Mouse (Mus musculus) ES-E14 (cell line): ENCODE measurements around the gene Zfp326. TPM values are rescaled to one million over a fixed set of nuclear protein-coding genes. Genes with fewer than 3 reads are reported as not detected.

Experiments
- DNase-seq: peaks from one replicate; pipeline ENCODE4 v3.0.0-alpha.2; 2013; ENCODE audit warnings: low read depth, low spot score
- H3K27ac ChIP-seq: 2 replicates; pipeline ENCODE4 v1.5.1; 2012; ENCODE audit warnings: low read depth, mild to moderate bottlenecking, low read length, moderate library complexity, mixed read lengths; ENCODE audit not compliant: poor library complexity, insufficient read depth, severe bottlenecking
- H3K36me3 ChIP-seq: 2 replicates; pipeline ENCODE4 v1.6.1; 2012; ENCODE audit warnings: mild to moderate bottlenecking, low read length, moderate library complexity, mixed read lengths; ENCODE audit not compliant: control insufficient read depth, poor library complexity, insufficient read depth, severe bottlenecking
- H3K4me1 ChIP-seq, 2 experiments: fragments of 150-350 bp in 1 of 2; sonication (generic) in 1 of 2; 2 replicates each; pipeline ENCODE4 v1.6.1; 2012; ENCODE audit warnings: low read length in 2 of 2, mild to moderate bottlenecking in 1 of 2, mixed read lengths in 1 of 2; ENCODE audit not compliant: control insufficient read depth in 2 of 2, insufficient read depth in 2 of 2, poor library complexity in 1 of 2
- H3K4me3 ChIP-seq, 2 experiments: fragments of 150-350 bp in 1 of 2; sonication (generic) in 1 of 2; 2 replicates each; pipeline ENCODE4 v1.5.1; 2012; ENCODE audit warnings: low read length in 2 of 2, low read depth in 1 of 2, mild to moderate bottlenecking in 1 of 2, mixed read lengths in 1 of 2; ENCODE audit not compliant: insufficient read depth in 1 of 2, poor library complexity in 1 of 2, severe bottlenecking in 1 of 2
- H3K9ac ChIP-seq: 2 replicates; pipeline ENCODE4 v1.6.1; 2012; ENCODE audit warnings: low read depth, mild to moderate bottlenecking, low read length, mixed read lengths; ENCODE audit not compliant: poor library complexity, insufficient read depth, severe bottlenecking
- H3K9me3 ChIP-seq: fragments of 150-350 bp; sonication (generic); 2 replicates; pipeline ENCODE4 v1.6.1; 2012; ENCODE audit warnings: low read depth, mild to moderate bottlenecking, low read length; ENCODE audit not compliant: control insufficient read depth, insufficient read depth
- CHD2 ChIP-seq: IDR thresholded peaks from 2 replicates; pipeline ENCODE4 v1.6.1; 2014; ENCODE audit warnings: mild to moderate bottlenecking, low read depth, low read length, inconsistent platforms
- HCFC1 ChIP-seq: IDR thresholded peaks from 2 replicates; pipeline ENCODE4 v1.6.1; 2012; ENCODE audit warnings: low read length, inconsistent platforms, borderline replicate concordance; ENCODE audit not compliant: insufficient read depth
- MAFK ChIP-seq: IDR thresholded peaks from 2 replicates; pipeline ENCODE4 v1.6.1; 2014; ENCODE audit warnings: mild to moderate bottlenecking, low read depth, low read length, inconsistent platforms; ENCODE audit not compliant: insufficient read depth
- ZC3H11A ChIP-seq: IDR thresholded peaks from 2 replicates; pipeline ENCODE4 v1.6.1; 2012; ENCODE audit warnings: low read depth, mild to moderate bottlenecking, inconsistent platforms, low read length, borderline replicate concordance
- ZNF384 ChIP-seq: IDR thresholded peaks from 2 replicates; pipeline ENCODE4 v1.6.1; 2012; ENCODE audit warnings: low read depth, low read length, inconsistent platforms
- in situ Hi-C, 2 experiments: fragments of 600-800 bp; cut with MboI; formaldehyde crosslinking; loops; one replicate each; pipeline ENCODE4 v1.15.1; 2025; ENCODE audit warnings: low sequenced_read_pairs in 2 of 2, inconsistent platforms in 1 of 2; ENCODE audit not compliant: unreplicated experiment in 2 of 2
- total RNA-seq: library from RNA; depleted of rRNA; stranded (reverse); fragments of 300-350 nt; gene quantifications from 2 replicates; pipeline ENCODE4 v1.2.3, GENCODE M21; 2012

Zfp326 gene
- total RNA-seq, 1 experiment = 14.9 TPM

- no peak overlapping the region for H3K4me3 ChIP-seq
- no peak for DNase-seq
- peaks cover 4% of the 10 kb centered on the region in 2 experiments; a peak in 3 of 4 replicates for H3K4me1 ChIP-seq
- TF ChIP-seq ZNF384 (no peak), CHD2 (no peak), HCFC1 (no peak), ZC3H11A (no peak), MAFK (no peak)
- in situ Hi-C loops = loop anchor here (5.0 to 25.0 kb wide), 2 partner anchors 187 kb away; partner anchors contain the start of gene Lrrc8d (in 1 of the 2)
- H3K9me3 ChIP-seq = no peaks in the 10 kb centered on the region
- no peak overlapping the region for H3K27ac ChIP-seq
- no peak overlapping the region for H3K9ac ChIP-seq
- H3K36me3 ChIP-seq = no peaks in the 10 kb centered on the region
These were observed 1.9 kb upstream of the Zfp326 start for GRCm38 (mm10) chr5:105874476-105874875.

GRCm38 (mm10) chr5:105876925-105877774 is 785 bp downstream of the Zfp326 start:
- 0 out of 2 replicates have a peak, but pooled peaks cover under 1% of the 10 kb centered on the region for H3K36me3 ChIP-seq
- no peak for DNase-seq
- in situ Hi-C loops = no loop called here
- peak overlapping the region; percentile 89 to 97 for H3K4me3 ChIP-seq
- no peak overlapping the region for H3K27ac ChIP-seq
- peaks cover 4 to 8% of the 10 kb centered on the region in 2 experiments for H3K4me1 ChIP-seq
- peak overlapping the region; percentile 96 for H3K9ac ChIP-seq
- TF ChIP-seq ZC3H11A (no peak), MAFK (no peak), ZNF384 (no peak), CHD2 (no peak), HCFC1 (no peak)
- H3K9me3 ChIP-seq = no peaks in the 10 kb centered on the region

GRCm38 (mm10) chr5:105887317-105887716 is 11.0 kb downstream of the Zfp326 start:
- Histone ChIP-seq H3K4me1 (no peaks in the 10 kb centered on the region), H3K9ac (no peak overlapping the region), H3K27ac (no peak overlapping the region), H3K4me3 (no peak overlapping the region), H3K9me3 (no peaks in the 10 kb centered on the region), H3K36me3 (peaks cover under 1% of the 10 kb centered on the region)
- no peak for DNase-seq
- TF ChIP-seq MAFK (no peak), CHD2 (no peak), ZNF384 (no peak), ZC3H11A (no peak), HCFC1 (no peak)
- in situ Hi-C loops = no loop called here

- in situ Hi-C loops = no loop called here
- Histone ChIP-seq H3K36me3 (peaks cover 4% of the 10 kb centered on the region), H3K4me1 (no peaks in the 10 kb centered on the region), H3K9ac (no peak overlapping the region), H3K4me3 (no peak overlapping the region), H3K27ac (no peak overlapping the region), H3K9me3 (no peaks in the 10 kb centered on the region)
- DNase-seq = no peak
- no peak for TF ChIP-seq ZNF384
- TF ChIP-seq MAFK = no peak
- TF ChIP-seq ZC3H11A = no peak
- no peak for TF ChIP-seq HCFC1
- no peak for TF ChIP-seq CHD2
These were observed 21.8 kb downstream of the Zfp326 start for GRCm38 (mm10) chr5:105898161-105898560.
